Mouse (Mus musculus) ovary, adult 18-20 months (tissue): Measurements from ENCODE around the gene Epha4.

Source experiments
- DNase-seq: peaks from one replicate; pipeline ENCODE4 v3.0.0; 2022; ENCODE audit warnings: low spot score, mixed read lengths

Epha4 gene

DNA sequence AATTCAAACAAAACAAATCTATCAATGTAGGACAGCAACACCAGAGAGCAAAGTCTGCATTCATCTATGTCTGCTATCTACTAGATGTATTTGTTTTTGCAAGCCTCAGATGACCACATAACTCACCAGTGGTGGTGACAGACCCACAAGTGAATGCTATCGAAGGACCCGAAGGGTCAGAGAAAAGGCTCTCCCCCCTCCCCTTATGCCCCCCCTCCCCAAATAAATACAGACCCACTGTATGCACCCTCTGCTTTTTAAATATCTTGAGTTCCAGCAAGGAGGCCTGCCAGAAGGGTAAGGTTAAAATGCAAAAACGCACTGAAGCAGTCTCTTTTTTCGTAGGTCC lies 2.9 kb downstream of the Epha4 start:
- DNase-seq: no peak

DNA sequence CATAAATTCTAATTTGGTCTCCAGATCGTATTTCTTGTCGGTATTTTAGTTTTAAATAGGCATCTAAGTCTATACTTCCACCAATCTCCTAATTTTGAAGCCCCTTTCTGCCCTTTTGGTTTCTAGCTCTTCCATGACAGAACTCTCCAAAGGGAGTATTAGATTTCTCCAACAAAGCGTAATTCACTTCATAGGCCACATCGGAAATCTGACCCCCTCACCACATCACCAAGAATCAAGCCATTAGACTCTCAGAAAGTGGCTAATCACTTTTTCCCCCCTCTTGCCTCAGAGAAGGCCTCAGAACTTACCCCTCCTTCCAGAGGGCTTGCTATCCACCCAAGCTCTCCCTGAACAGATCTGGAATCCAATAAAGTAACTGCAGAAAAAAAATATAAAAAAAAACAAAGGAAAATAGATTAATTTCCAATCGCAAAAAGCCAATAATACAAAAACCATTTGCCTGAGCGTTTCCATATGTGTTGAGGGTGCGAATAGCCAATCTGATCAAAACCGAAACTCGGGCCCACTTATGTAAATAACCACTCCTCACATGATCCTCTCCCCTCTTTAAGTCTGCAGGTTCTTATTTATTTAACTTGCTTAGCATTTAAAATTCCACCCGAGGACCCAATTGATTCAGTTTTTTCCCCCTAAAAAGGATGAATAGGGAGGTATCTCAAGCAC lies 3.4 kb downstream of the Epha4 start:
- DNase-seq: no peak

DNA sequence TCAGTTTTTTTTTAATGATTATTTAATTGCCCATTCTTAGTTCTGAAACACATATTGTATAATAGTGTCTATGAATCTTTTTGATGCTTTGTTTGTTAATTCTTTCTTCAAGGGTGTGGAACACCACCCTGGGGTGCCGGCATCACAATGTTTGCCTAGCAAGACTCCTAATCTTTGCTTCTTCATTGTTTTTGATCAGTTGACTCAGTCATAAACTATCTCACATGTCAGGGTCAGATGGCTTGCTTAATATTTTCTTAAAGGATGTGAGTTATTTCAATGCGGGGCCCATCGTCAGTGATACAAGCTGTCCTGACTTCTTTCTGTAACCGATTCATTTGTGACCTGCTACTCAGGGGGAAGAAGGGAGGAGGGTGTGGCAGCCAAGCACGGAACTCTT lies 4.3 kb downstream of the Epha4 start:
- DNase-seq: no peak

- DNase-seq: no peak
Measured at GRCm38 (mm10) chr1:77506856-77507200, 8.1 kb downstream of the Epha4 start.

GRCm38 (mm10) chr1:77506038-77506855 lies 8.6 kb downstream of the Epha4 start:
- no peak for DNase-seq

- DNase-seq: no peak
Measured at GRCm38 (mm10) chr1:77505263-77505662, 9.6 kb downstream of the Epha4 start.

- DNase-seq: no peak
Measured at GRCm38 (mm10) chr1:77504813-77505212, 10.1 kb downstream of the Epha4 start.

GRCm38 (mm10) chr1:77503711-77504181 lies 11.1 kb downstream of the Epha4 start:
- no peak for DNase-seq

DNA sequence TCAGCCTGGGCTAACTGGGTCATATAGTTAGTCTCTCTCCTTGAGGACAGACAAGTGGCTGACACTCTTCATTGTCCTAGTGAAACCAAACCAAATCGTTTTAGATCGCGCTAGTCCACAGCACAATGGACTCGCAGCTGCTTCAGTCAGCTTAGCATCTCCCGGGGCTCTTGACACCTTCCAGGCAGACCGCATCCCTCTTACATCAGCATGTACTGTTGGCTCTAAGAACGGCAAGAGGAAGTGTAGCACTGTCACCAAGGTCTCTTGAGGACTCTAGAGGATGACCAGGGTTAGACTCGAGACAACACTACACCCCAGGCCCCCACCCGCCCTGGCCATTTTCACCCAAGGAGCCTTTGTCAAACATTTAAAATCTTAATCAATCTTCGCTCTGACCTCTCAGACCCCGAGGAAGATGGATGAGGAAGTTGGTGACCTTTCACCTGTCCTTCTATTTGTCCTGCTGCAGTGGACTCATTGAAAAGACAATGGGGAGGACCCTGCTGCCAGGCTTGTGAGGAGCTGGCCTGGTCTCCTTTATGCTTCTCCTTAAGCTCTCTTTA lies 12.3 kb downstream of the Epha4 start:
- DNase-seq: no peak

GRCm38 (mm10) chr1:77501363-77501933 lies 13.4 kb downstream of the Epha4 start:
- no peak for DNase-seq

GRCm38 (mm10) chr1:77497506-77497905 lies 17.4 kb downstream of the Epha4 start:
- no peak for DNase-seq

DNA sequence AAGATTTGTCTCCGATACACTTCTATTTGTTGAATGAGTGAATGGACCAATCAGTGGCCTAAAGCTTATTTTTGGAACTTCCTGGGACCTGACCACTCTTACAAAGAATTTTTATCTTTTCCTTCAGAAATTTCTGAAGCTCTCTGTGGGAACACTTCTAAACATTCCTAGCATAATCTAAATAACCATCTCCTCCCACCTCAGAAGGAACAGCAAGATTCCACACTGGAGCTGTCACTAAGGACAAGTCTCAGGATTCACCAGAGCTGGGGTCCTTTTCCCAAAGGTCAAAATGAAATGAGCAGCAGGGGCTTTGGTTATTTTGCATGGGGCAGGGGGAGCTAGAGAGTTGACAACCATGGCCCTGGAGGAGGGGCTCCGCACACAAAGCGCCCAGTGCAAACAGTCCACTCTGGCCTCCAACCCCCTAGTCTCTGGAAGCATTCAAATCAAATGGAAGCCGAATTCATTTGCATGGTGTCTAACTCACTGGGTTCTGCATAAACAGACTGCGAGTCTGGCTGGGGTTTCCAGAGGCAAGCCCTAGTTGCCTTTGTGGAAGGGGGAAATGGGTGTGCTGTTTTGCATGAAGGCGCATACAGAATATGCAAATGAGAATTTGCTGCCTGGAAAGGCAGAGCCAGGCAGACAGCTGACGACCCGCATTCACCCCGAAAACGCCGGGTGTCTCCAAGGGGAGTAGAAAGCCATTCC lies 18.3 kb downstream of the Epha4 start:
- DNase-seq: no peak

- no peak for DNase-seq
Measured at GRCm38 (mm10) chr1:77495790-77496158, 19.1 kb downstream of the Epha4 start.

DNA sequence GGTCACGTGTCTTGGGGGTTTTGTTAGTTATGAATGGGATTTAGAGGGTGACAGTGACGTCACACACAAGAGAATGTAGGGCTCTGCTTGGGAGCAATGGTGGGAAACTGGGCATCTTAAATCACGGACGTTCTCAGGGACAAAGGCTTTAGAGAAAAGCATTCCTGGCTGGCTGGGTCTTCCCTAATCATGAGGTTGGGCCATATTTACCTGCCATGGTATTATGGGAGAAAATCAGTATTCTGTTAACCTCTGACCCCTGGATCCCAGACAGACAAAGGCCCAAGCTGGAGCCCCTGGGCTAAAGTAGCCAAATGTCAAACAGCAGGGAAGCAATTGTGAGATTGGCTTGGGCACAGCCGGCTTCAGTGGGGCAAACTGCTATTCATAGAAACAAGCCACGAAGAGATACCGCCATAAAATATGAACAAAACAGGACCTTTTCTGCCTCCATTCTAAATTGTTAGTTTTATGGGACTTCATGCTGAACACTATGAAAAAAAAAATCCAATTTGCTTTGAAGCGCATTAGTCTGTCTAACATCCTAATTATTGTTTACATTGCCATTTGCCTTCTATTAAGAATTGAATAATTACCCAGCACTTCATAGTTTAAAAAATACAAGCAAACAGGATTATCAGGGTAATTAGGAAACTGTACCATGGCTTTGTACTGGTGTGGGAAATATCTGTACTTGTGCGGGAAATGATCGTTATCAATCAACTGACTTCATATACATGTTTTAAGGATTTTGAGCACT lies 19.7 kb downstream of the Epha4 start:
- DNase-seq: no peak

- DNase-seq: no peak
Measured at GRCm38 (mm10) chr1:77493841-77494635, 20.9 kb downstream of the Epha4 start.

GRCm38 (mm10) chr1:77490166-77490565 lies 24.7 kb downstream of the Epha4 start:
- DNase-seq: no peak

DNA sequence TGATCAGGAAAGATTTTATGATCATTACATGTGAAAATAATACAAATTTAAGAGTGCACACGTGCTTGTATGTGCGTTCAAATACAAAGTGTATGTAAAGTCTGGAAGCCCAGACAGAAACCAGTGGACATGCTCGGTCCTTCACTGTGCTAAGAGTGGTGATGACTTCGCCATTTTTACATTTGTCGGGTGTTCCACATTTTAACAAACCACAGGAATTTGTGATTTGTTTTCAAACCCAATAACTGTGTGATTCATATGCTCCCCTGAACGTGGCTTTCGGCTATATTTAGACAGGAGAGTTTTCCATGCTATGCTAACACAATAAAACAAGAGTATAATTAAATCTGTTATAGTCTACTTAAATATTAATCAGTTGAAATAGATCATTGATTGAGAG lies 25.5 kb downstream of the Epha4 start:
- no peak for DNase-seq

- DNase-seq: no peak
Measured at GRCm38 (mm10) chr1:77487856-77488462, 26.9 kb downstream of the Epha4 start.

DNA sequence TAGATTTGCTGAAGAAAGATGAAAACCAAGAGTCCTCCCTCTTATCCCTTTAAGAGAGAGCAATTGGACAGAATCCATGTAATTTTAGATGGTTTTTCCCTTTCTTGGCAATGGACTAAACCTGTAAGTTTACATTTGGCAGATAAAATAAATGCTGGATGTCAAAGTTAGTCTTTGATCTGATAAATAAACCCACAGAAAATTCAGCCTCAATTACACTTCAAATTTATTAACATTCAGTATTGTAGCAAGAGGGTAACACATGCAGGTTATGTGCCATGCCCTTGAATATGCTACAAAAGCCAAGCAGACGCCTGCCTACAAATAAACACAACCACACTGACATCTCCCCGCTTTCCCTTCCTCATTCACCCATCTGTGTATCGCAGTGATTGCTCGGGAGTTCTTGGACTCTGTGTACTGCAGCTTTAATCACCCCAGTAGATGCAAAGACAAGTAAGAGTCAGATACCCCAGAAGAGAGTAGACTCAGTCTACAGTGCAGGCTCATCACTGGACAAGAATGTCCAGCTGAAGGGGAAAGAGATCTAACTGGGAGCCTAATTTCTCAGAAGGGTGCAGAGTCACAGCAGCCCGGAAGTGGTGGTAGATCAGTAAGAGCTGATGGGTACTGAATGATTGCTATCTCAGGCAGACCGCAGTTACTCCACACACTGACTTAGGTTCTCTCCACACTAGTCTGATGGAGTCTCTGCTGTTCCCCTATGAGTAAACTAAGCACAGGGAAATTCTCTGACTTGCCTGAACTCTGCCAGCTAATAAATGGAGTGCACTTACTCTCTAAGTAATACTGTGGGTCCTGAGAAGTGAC lies 29.9 kb downstream of the Epha4 start:
- DNase-seq: no peak
